Mouse (Mus musculus): ENCODE results near the gene Ppp2r2c. TPM values are rescaled to one million over a fixed set of nuclear protein-coding genes. Genes with fewer than 3 reads are reported as not detected.

Ppp2r2c gene
- polyA plus RNA-seq, 1 experiment from 2014 or later, result 61.1 TPM

DNA sequence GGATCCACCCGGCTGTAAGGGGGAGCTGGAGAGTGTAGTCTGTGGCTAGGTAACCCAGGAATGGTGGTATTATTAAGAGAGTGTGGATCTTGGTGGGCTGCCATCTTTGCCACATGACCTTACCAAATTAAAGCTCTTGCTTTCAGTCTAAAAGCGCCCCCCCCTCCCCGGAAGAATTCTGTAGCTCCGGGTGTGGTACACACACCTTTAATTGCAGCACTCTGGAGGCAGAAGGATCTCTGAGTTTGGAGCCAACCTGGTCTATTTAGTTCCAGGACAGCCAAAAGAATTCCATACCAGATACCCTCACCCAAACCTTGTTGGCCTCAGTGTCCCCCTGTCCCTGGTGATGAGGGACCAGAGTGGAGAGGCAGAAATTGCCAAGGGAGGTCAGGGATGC, 10.5 kb downstream of the Ppp2r2c start:
- Histone ChIP-seq H3K4me1 (ENCODE audit: control insufficient read depth, insufficient read depth, low read length) (no peaks in the 10 kb centered on the region), H3K4me2 (ENCODE audit: low read length) (no peak overlapping the region), H3K9ac (ENCODE audit: low read depth, low read length) (no peak overlapping the region), H3K27ac (ENCODE audit: low read length) (no peak overlapping the region), H3K9me3 (replicated peaks; ENCODE audit: control insufficient read depth, low read length, poor library complexity, severe bottlenecking) (no peaks in the 10 kb centered on the region), H3K27me3 (ENCODE audit: control insufficient read depth, insufficient read depth, low read depth, low read length) (no peaks in the 10 kb centered on the region), H3K4me3 (ENCODE audit: low read depth, low read length) (no peak overlapping the region), H3K36me3 (ENCODE audit: control insufficient read depth, insufficient read depth, low read length) (no peaks in the 10 kb centered on the region)
- no peak for ATAC-seq
- WGBS, result 87% methylated on average over 4 of the region's 4 CpGs

DNA sequence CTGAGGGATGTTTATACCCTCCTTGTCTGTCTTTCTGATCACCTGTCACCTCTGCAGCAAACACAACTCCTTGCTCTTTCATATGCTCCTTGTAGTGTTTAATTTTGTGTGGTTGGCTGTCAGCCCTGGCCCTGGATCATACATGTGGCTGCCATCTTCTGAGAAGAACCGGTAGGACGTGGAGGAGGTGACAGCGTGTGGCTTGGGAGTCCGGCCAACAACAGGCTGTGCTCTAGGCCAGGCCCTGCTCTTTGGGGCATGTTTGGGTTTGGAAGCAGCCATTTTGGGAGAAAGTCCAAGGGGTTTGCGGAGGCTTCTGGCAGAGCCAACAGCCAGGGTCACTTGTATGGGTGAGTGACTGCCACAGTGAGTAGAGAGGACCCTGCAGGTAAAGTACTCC, 12.3 kb downstream of the Ppp2r2c start:
- Histone ChIP-seq H3K9ac (ENCODE audit: low read depth, low read length) (no peak overlapping the region), H3K4me3 (ENCODE audit: low read depth, low read length) (no peak overlapping the region), H3K36me3 (ENCODE audit: control insufficient read depth, insufficient read depth, low read length) (no peaks in the 10 kb centered on the region), H3K4me2 (ENCODE audit: low read length) (no peak overlapping the region), H3K9me3 (replicated peaks; ENCODE audit: control insufficient read depth, low read length, poor library complexity, severe bottlenecking) (no peaks in the 10 kb centered on the region), H3K27me3 (ENCODE audit: control insufficient read depth, insufficient read depth, low read depth, low read length) (no peaks in the 10 kb centered on the region), H3K27ac (ENCODE audit: low read length) (no peak overlapping the region), H3K4me1 (ENCODE audit: control insufficient read depth, insufficient read depth, low read length) (no peaks in the 10 kb centered on the region)
- 93% methylated on average over 5 of the region's 5 CpGs for WGBS
- no peak for ATAC-seq

DNA sequence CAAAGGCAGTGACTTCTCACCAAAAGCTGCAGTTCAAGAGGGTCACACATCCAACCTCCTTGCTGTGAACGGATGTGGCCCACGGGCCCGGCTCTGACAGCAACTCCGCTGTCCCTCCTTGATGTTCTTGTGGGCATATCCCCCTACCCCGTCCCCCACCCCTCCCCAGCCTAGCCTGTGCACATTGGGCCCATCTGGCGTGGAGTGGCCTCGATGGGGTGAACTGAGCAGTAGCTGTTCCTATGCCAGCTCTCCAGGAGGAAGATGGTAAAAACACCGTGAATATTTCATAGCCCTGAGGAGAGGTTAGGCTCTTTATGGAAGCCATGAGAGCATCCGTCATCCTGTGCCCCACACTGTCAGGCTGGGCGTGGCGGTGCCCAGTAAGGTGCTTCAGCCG, 15.2 kb downstream of the Ppp2r2c start:
- Histone ChIP-seq H3K4me1 (ENCODE audit: control insufficient read depth, insufficient read depth, low read length) (no peaks in the 10 kb centered on the region; the same call in none of the 2 replicates), H3K9me3 (replicated peaks; ENCODE audit: control insufficient read depth, low read length, poor library complexity, severe bottlenecking) (no peaks in the 10 kb centered on the region), H3K4me3 (ENCODE audit: low read depth, low read length) (no peak overlapping the region), H3K36me3 (ENCODE audit: control insufficient read depth, insufficient read depth, low read length) (no peaks in the 10 kb centered on the region), H3K27ac (ENCODE audit: low read length) (no peak overlapping the region), H3K4me2 (ENCODE audit: low read length) (no peak overlapping the region), H3K27me3 (ENCODE audit: control insufficient read depth, insufficient read depth, low read depth, low read length) (no peaks in the 10 kb centered on the region), H3K9ac (ENCODE audit: low read depth, low read length) (no peak overlapping the region)
- no peak for ATAC-seq
- 74% methylated on average over 12 of the region's 12 CpGs for WGBS

DNA sequence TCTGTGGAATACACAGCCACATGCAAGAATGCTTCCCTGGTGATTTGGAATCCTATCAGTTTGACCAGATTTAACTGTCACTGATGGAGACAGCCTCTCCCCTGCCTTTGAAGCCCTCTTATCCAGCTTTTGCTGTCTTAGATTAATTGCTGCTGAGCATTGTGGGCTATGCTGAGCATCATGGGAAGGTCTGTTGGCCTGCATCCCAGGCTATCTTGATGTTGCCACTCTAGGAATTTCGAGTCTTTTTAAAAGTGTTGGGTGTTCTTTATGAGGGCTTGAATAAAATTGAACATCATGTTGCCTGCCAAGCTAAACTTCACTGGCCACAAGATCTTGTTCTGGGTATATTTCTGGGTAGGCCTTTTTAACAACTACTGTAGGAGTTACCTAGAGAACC, 16.8 kb downstream of the Ppp2r2c start:
- Histone ChIP-seq H3K4me2 (ENCODE audit: low read length) (no peak overlapping the region), H3K4me1 (ENCODE audit: control insufficient read depth, insufficient read depth, low read length) (no peaks in the 10 kb centered on the region; the same call in none of the 2 replicates), H3K27me3 (ENCODE audit: control insufficient read depth, insufficient read depth, low read depth, low read length) (no peaks in the 10 kb centered on the region), H3K9me3 (replicated peaks; ENCODE audit: control insufficient read depth, low read length, poor library complexity, severe bottlenecking) (no peaks in the 10 kb centered on the region), H3K9ac (ENCODE audit: low read depth, low read length) (no peak overlapping the region), H3K36me3 (ENCODE audit: control insufficient read depth, insufficient read depth, low read length) (no peaks in the 10 kb centered on the region), H3K27ac (ENCODE audit: low read length) (no peak overlapping the region), H3K4me3 (ENCODE audit: low read depth, low read length) (no peak overlapping the region)
- WGBS, result 85% methylated on average over 1 of the region's 1 CpGs
- no peak for ATAC-seq

DNA sequence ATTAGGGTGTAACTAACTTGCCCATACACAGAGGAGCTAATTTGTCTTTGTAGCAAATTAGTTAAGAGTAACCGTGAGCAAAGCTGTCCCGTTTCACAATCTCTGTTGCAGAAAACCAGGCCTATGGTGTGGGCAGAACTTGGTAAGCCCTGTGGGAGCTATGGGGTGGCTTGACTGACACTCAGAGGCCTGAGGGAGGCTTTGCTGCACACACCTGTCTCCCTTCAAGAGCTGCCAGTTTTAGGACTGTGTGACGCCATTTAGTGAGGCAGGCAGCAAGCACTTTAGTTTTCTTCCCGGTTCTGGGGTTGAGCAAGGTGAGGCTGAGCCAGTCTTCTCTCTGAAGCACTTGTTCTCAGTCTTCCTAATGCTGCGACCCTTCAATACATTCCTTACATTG, 17.3 kb downstream of the Ppp2r2c start:
- H3K27me3 ChIP-seq (ENCODE audit: control insufficient read depth, insufficient read depth, low read depth, low read length), result no peaks in the 10 kb centered on the region
- H3K4me1 ChIP-seq (ENCODE audit: control insufficient read depth, insufficient read depth, low read length), result peaks cover 4% of the 10 kb centered on the region
- no peak for ATAC-seq
- no peak overlapping the region for H3K4me2 ChIP-seq (ENCODE audit: low read length)
- no peaks in the 10 kb centered on the region for H3K9me3 ChIP-seq (replicated peaks; ENCODE audit: control insufficient read depth, low read length, poor library complexity, severe bottlenecking)
- no peaks in the 10 kb centered on the region for H3K36me3 ChIP-seq (ENCODE audit: control insufficient read depth, insufficient read depth, low read length)
- H3K4me3 ChIP-seq (ENCODE audit: low read depth, low read length), result no peak overlapping the region
- H3K27ac ChIP-seq (ENCODE audit: low read length), result no peak overlapping the region
- H3K9ac ChIP-seq (ENCODE audit: low read depth, low read length), result no peak overlapping the region
- 81% methylated on average over 5 of the region's 5 CpGs for WGBS

DNA sequence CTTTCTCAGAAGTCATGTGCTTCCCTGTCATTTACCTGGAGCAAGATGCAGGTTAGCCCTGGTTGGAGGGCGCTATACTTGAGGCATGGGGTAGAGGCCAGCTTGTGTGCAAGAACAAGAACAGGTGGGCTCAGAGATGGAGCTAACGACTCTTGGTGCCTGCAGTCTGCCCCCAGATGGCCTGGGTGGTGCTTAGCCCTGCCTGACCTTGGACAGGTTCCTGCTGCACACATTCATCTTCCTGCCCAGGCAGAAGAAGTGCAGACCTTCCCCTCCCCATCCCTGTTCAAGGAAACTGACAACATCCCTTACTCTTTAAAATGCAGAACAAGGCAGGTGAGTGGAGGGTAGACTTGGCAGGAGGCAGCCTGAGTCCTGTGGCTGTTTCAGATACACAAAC, 18.0 kb downstream of the Ppp2r2c start:
- ATAC-seq, result no peak

DNA sequence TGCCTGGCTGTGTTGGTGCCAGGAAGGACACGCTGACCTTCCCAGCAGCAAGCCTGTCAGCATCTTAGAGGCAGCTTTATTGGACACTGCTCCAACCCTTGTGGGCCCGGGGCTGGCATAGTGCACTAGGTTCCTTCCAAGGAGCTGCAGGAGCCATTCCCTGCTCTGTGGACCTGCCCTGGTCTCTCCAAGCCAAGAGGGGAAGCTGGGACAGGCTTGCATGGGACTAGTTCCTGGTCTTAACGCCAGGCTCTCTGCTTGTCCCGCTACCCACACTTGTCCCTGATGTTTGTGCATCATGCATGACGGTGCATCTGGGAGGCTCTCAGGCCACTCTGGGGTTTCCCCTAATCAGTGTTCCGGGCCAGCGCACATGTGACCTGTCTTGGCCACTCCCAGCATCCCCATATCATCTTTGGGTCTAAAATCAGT, 18.6 kb downstream of the Ppp2r2c start:
- Histone ChIP-seq H3K27me3 (ENCODE audit: control insufficient read depth, insufficient read depth, low read depth, low read length) (no peaks in the 10 kb centered on the region), H3K4me3 (ENCODE audit: low read depth, low read length) (no peak overlapping the region), H3K27ac (ENCODE audit: low read length) (no peak overlapping the region), H3K4me1 (ENCODE audit: control insufficient read depth, insufficient read depth, low read length) (peaks cover 10% of the 10 kb centered on the region), H3K9ac (ENCODE audit: low read depth, low read length) (no peak overlapping the region), H3K36me3 (ENCODE audit: control insufficient read depth, insufficient read depth, low read length) (no peaks in the 10 kb centered on the region), H3K9me3 (replicated peaks; ENCODE audit: control insufficient read depth, low read length, poor library complexity, severe bottlenecking) (no peaks in the 10 kb centered on the region), H3K4me2 (ENCODE audit: low read length) (no peak overlapping the region)
- no peak for ATAC-seq
- WGBS, result 71% methylated on average over 7 of the region's 7 CpGs

More for the DNA sequence above, 18.0 kb downstream of the Ppp2r2c start:
- Histone ChIP-seq H3K27me3 (ENCODE audit: control insufficient read depth, insufficient read depth, low read depth, low read length) (no peaks in the 10 kb centered on the region), H3K9ac (ENCODE audit: low read depth, low read length) (no peak overlapping the region), H3K4me3 (ENCODE audit: low read depth, low read length) (no peak overlapping the region), H3K4me1 (ENCODE audit: control insufficient read depth, insufficient read depth, low read length) (peaks cover 10% of the 10 kb centered on the region), H3K36me3 (ENCODE audit: control insufficient read depth, insufficient read depth, low read length) (no peaks in the 10 kb centered on the region), H3K9me3 (replicated peaks; ENCODE audit: control insufficient read depth, low read length, poor library complexity, severe bottlenecking) (no peaks in the 10 kb centered on the region), H3K27ac (ENCODE audit: low read length) (no peak overlapping the region), H3K4me2 (ENCODE audit: low read length) (no peak overlapping the region)
- WGBS, result 78% methylated on average over 2 of the region's 2 CpGs

DNA sequence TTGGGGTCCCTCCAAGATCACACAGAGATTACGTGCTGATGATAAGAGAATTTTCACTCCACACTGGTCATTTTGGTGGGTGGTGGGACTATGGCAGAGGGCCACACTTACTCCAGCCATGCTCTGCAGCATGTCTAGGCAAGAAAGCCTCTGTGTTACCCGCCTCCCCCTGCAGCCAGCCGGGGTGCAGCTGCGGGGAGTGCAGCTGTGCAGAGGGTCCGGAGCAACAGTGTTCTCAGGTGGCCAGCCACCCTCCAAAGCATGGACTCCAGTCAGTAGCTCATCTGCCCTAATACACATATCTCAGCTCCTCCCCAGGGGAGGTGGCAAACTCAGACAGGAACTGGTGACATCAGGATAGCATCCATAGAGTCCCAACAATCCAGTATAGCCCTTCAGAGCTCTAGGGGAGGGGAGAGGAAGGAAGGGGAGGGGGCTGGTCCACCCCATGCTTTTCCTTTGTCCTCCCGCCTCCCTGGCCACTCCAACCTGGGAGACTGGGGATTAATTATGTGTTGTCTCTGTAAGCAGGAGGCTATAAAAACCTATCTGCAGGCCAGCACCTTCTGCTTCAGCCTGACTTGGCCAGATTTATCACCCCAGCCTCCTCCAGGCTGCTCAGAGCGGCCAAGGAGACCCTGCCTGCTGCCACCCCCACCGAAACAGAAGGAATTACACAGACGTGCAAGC, 19.1 kb downstream of the Ppp2r2c start:
- Histone ChIP-seq H3K4me3 (ENCODE audit: low read depth, low read length) (no peak overlapping the region), H3K27me3 (ENCODE audit: control insufficient read depth, insufficient read depth, low read depth, low read length) (no peaks in the 10 kb centered on the region), H3K4me1 (ENCODE audit: control insufficient read depth, insufficient read depth, low read length) (peaks cover 10% of the 10 kb centered on the region), H3K27ac (ENCODE audit: low read length) (no peak overlapping the region), H3K9me3 (replicated peaks; ENCODE audit: control insufficient read depth, low read length, poor library complexity, severe bottlenecking) (no peaks in the 10 kb centered on the region), H3K9ac (ENCODE audit: low read depth, low read length) (no peak overlapping the region), H3K4me2 (ENCODE audit: low read length) (no peak overlapping the region), H3K36me3 (ENCODE audit: control insufficient read depth, insufficient read depth, low read length) (no peaks in the 10 kb centered on the region)
- 43% methylated on average over 9 of the region's 9 CpGs for WGBS
- ATAC-seq, result no peak

DNA sequence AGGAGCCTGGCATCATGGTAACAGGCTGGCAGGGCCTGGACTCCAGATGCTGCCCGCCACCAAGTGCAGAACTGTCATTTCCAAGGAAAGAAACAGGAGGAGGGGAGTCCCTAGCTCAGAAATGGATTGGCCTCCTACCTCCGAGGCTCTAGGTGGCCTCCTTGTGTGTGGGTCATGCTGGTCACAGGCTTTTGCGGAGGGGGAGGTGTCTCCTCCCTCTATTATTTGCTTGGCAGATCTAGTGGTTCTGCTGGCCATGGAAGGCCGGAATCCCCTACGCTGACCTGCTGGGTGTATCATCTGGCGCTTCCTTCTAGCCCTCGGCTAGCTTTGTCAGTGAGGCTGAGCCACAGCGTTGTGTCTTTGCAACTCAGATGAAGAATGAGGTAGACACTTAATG, 20.2 kb downstream of the Ppp2r2c start:
- no peak overlapping the region for H3K4me2 ChIP-seq (ENCODE audit: low read length)
- WGBS, result 84% methylated on average over 8 of the region's 8 CpGs
- H3K36me3 ChIP-seq (ENCODE audit: control insufficient read depth, insufficient read depth, low read length), result no peaks in the 10 kb centered on the region
- H3K4me3 ChIP-seq (ENCODE audit: low read depth, low read length), result no peak overlapping the region
- no peak for ATAC-seq
- H3K4me1 ChIP-seq (ENCODE audit: control insufficient read depth, insufficient read depth, low read length), result peaks cover 10% of the 10 kb centered on the region
- H3K27ac ChIP-seq (ENCODE audit: low read length), result no peak overlapping the region
- no peaks in the 10 kb centered on the region for H3K9me3 ChIP-seq (replicated peaks; ENCODE audit: control insufficient read depth, low read length, poor library complexity, severe bottlenecking)
- H3K27me3 ChIP-seq (ENCODE audit: control insufficient read depth, insufficient read depth, low read depth, low read length), result no peaks in the 10 kb centered on the region
- H3K9ac ChIP-seq (ENCODE audit: low read depth, low read length), result no peak overlapping the region
